ENCODE assay signal across 23 mouse cellular contexts in genomic region chr13:110211526-110212075, GRCm38 (mm10).
A peak's percentile ranks its signal among the peaks of the same experiment; 100 is the strongest.
DNase-seq lines count a peak whose midpoint lies in the region; ATAC-seq and TF ChIP-seq lines count a peak whose summit lies in the region.
"Had no signal": no experiment of that assay in that cellular context is flagged by ENCODE, and none has a peak within 500 bp of the region (broad histone marks: within the 10 kb centered on the region; RNA-seq: fewer than 3 reads in every experiment).

No protein-coding gene starts in this region.

- H3K4me2 ChIP-seq in forebrain, postnatal 0 days (ENCODE audit: low read depth) = no peak overlapping the region
- no peak overlapping the region for H3K4me2 ChIP-seq in forebrain, embryonic 12.5 days
- H3K4me2 ChIP-seq in lung, embryonic 14.5 days = no peak overlapping the region
- no peak overlapping the region for H3K4me2 ChIP-seq in stomach, embryonic 15.5 days
- H3K4me2 ChIP-seq: embryonic facial prominence, embryonic 12.5 days; limb, embryonic 15.5 days; midbrain, embryonic 11.5 days had no signal

- TF ChIP-seq CTCF in forebrain, postnatal 0 days (IDR thresholded peaks at IDR 0.05; ENCODE audit: low read depth) = no peak
- TF ChIP-seq CTCF in lung, embryonic 14.5 days (IDR thresholded peaks at IDR 0.05; ENCODE audit: low read depth) = no peak
- no peak for TF ChIP-seq CTCF in brain, embryonic 14.5 days (IDR thresholded peaks at IDR 0.05; ENCODE audit: borderline replicate concordance, extremely low read depth, insufficient read depth, insufficient read length)

- peak; percentile 55 for DNase-seq in forebrain, postnatal 0 days
- DNase-seq in lung, embryonic 14.5 days = peak; percentile 27
- DNase-seq in lung, postnatal 14 days = no peak
- peak; percentile 15 for DNase-seq in brain, embryonic 14.5 days (ENCODE audit: low read depth)
- DNase-seq in embryonic facial prominence, embryonic 10.5 days (ENCODE audit: low spot score) = no peak
- no peak for DNase-seq in heart, postnatal 25 days (ENCODE audit: low spot score)
- DNase-seq: adrenal gland, postnatal 25 days; cerebellum, adult 18-20 months; cerebellum, postnatal 14 days; gastrocnemius, adult 2 months; heart, postnatal 10 days; kidney, adult 2 months; left cerebral cortex, postnatal 4 days; thymus, postnatal 14 days had no signal

- peaks cover 5% of the 10 kb centered on the region for H3K4me1 ChIP-seq in forebrain, postnatal 0 days (ENCODE audit: insufficient read depth)
- H3K4me1 ChIP-seq in forebrain, embryonic 12.5 days = no peaks in the 10 kb centered on the region
- peaks cover 3% of the 10 kb centered on the region; the same call in 1 of the 2 replicates for H3K4me1 ChIP-seq in lung, embryonic 14.5 days (ENCODE audit: insufficient read depth)
- no peaks in the 10 kb centered on the region for H3K4me1 ChIP-seq in stomach, embryonic 15.5 days
- H3K4me1 ChIP-seq in embryonic facial prominence, embryonic 10.5 days = no peaks in the 10 kb centered on the region
- H3K4me1 ChIP-seq: embryonic facial prominence, embryonic 12.5 days; heart, embryonic 10.5 days; limb, embryonic 15.5 days had no signal

- intact Hi-C loops in heart, postnatal 25 days (cut with DNase I) = no loop called here

- H3K27ac ChIP-seq in forebrain, postnatal 0 days (ENCODE audit: low read depth, low read length) = no peak overlapping the region
- no peak overlapping the region for H3K27ac ChIP-seq in forebrain, embryonic 12.5 days
- H3K27ac ChIP-seq in lung, embryonic 14.5 days (ENCODE audit: low read depth) = no peak overlapping the region
- H3K27ac ChIP-seq in stomach, embryonic 15.5 days = no peak overlapping the region
- H3K27ac ChIP-seq in embryonic facial prominence, embryonic 10.5 days (replicated peaks) = no peak overlapping the region
- H3K27ac ChIP-seq: embryonic facial prominence, embryonic 12.5 days; gastrocnemius, adult 2 months; heart, embryonic 10.5 days; hindbrain, postnatal 0 days; kidney, postnatal 0 days; limb, embryonic 15.5 days; liver, embryonic 14.5 days had no signal

- H3K36me3 ChIP-seq in forebrain, postnatal 0 days (ENCODE audit: insufficient read depth) = no peaks in the 10 kb centered on the region
- no peaks in the 10 kb centered on the region for H3K36me3 ChIP-seq in forebrain, embryonic 12.5 days (replicated peaks)
- H3K36me3 ChIP-seq in lung, embryonic 14.5 days (ENCODE audit: insufficient read depth) = no peaks in the 10 kb centered on the region
- H3K36me3 ChIP-seq in stomach, embryonic 15.5 days = no peaks in the 10 kb centered on the region
- no peaks in the 10 kb centered on the region for H3K36me3 ChIP-seq in embryonic facial prominence, embryonic 10.5 days (replicated peaks)
- H3K36me3 ChIP-seq: embryonic facial prominence, embryonic 12.5 days; heart, embryonic 10.5 days; limb, embryonic 15.5 days had no signal

- H3K27me3 ChIP-seq in forebrain, postnatal 0 days (ENCODE audit: insufficient read depth, low read length) = no peaks in the 10 kb centered on the region
- no peaks in the 10 kb centered on the region for H3K27me3 ChIP-seq in forebrain, embryonic 12.5 days
- H3K27me3 ChIP-seq in lung, embryonic 14.5 days (ENCODE audit: insufficient read depth, low read length) = no peaks in the 10 kb centered on the region
- no peaks in the 10 kb centered on the region for H3K27me3 ChIP-seq in stomach, embryonic 15.5 days (replicated peaks)
- no peaks in the 10 kb centered on the region for H3K27me3 ChIP-seq in embryonic facial prominence, embryonic 10.5 days (replicated peaks; ENCODE audit: low read depth, poor library complexity, severe bottlenecking)
- H3K27me3 ChIP-seq: embryonic facial prominence, embryonic 12.5 days; limb, embryonic 15.5 days had no signal

- 71% methylated on average over 8 of the region's 8 CpGs for WGBS in forebrain, postnatal 0 days
- WGBS in forebrain, embryonic 12.5 days = 92% methylated on average over 8 of the region's 8 CpGs
- 52% methylated on average over 8 of the region's 8 CpGs for WGBS in lung, embryonic 14.5 days
- 63% methylated on average over 8 of the region's 8 CpGs for WGBS in stomach, embryonic 15.5 days
- WGBS in embryonic facial prominence, embryonic 10.5 days = 90% methylated on average over 8 of the region's 8 CpGs

- no peak overlapping the region for H3K4me3 ChIP-seq in forebrain, postnatal 0 days (ENCODE audit: low read depth, low read length)
- no peak overlapping the region for H3K4me3 ChIP-seq in forebrain, embryonic 12.5 days (replicated peaks)
- no peak overlapping the region for H3K4me3 ChIP-seq in lung, embryonic 14.5 days (ENCODE audit: low read depth, low read length)
- H3K4me3 ChIP-seq in stomach, embryonic 15.5 days (replicated peaks) = no peak overlapping the region
- no peak overlapping the region for H3K4me3 ChIP-seq in embryonic facial prominence, embryonic 10.5 days
- H3K4me3 ChIP-seq: embryonic facial prominence, embryonic 12.5 days; gastrocnemius, adult 2 months; heart, embryonic 10.5 days; limb, embryonic 15.5 days had no signal

- no peak for TF ChIP-seq POLR2A in brain, embryonic 14.5 days (IDR thresholded peaks at IDR 0.05; ENCODE audit: borderline replicate concordance, extremely low read depth, insufficient read depth, insufficient read length, poor library complexity, severe bottlenecking)

- ATAC-seq in forebrain, postnatal 0 days = peak; percentile 86
- no peak for ATAC-seq in forebrain, embryonic 12.5 days (ENCODE audit: low FRiP score)
- ATAC-seq in lung, embryonic 14.5 days (ENCODE audit: insufficient read depth) = peak; percentile 63; the same call in 1 of the 2 replicates
- peak; percentile 91 for ATAC-seq in stomach, embryonic 15.5 days (ENCODE audit: insufficient read depth, low FRiP score, low read depth)
- ATAC-seq: hindbrain, postnatal 0 days had no signal

- H3K9ac ChIP-seq in forebrain, postnatal 0 days = no peak overlapping the region
- no peak overlapping the region for H3K9ac ChIP-seq in forebrain, embryonic 12.5 days
- no peak overlapping the region for H3K9ac ChIP-seq in lung, embryonic 14.5 days
- H3K9ac ChIP-seq in stomach, embryonic 15.5 days = no peak overlapping the region
- H3K9ac ChIP-seq: embryonic facial prominence, embryonic 12.5 days; limb, embryonic 15.5 days; liver, embryonic 14.5 days had no signal

- no peaks in the 10 kb centered on the region for H3K9me3 ChIP-seq in forebrain, postnatal 0 days (ENCODE audit: low read length)
- no peaks in the 10 kb centered on the region for H3K9me3 ChIP-seq in forebrain, embryonic 12.5 days
- no peaks in the 10 kb centered on the region for H3K9me3 ChIP-seq in lung, embryonic 14.5 days (ENCODE audit: low read depth, low read length)
- H3K9me3 ChIP-seq in stomach, embryonic 15.5 days = no peaks in the 10 kb centered on the region
- H3K9me3 ChIP-seq in embryonic facial prominence, embryonic 10.5 days = no peaks in the 10 kb centered on the region
- H3K9me3 ChIP-seq: embryonic facial prominence, embryonic 12.5 days; heart, embryonic 10.5 days; limb, embryonic 15.5 days had no signal

Comparison
In these comparisons a context has a peak if more than half of its experiments do, and no peak if none do; other contexts are left out.
1. DNase-seq: peak in forebrain, postnatal 0 days (single experiment), lung, embryonic 14.5 days (single experiment) and brain, embryonic 14.5 days (single experiment); none in lung, postnatal 14 days (single experiment), embryonic facial prominence, embryonic 10.5 days (single experiment) and heart, postnatal 25 days (single experiment).